Mouse (Mus musculus) megakaryocyte, embryonic 14.5 days (primary cell): Measurements from ENCODE around the gene Surf4. TPM values are rescaled to one million over a fixed set of nuclear protein-coding genes. Genes with fewer than 3 reads are reported as not detected.

Experiments used
- H3K27me3 ChIP-seq: replicated peaks from 2 replicates; pipeline ENCODE3; 2012; ENCODE audit warnings: inconsistent platforms
- H3K36me3 ChIP-seq: replicated peaks from 2 replicates; pipeline ENCODE3; 2012; ENCODE audit warnings: low read length, inconsistent platforms, mixed read lengths
- H3K4me1 ChIP-seq: 2 replicates; pipeline ENCODE4 v1.6.1; 2012; ENCODE audit warnings: inconsistent platforms
- H3K4me3 ChIP-seq: replicated peaks from 2 replicates; pipeline ENCODE3; 2012; ENCODE audit warnings: moderate library complexity, mild to moderate bottlenecking, inconsistent platforms
- H3K9me3 ChIP-seq: 2 replicates; pipeline ENCODE4 v1.6.1; 2012; ENCODE audit warnings: inconsistent platforms
- FLI1 ChIP-seq: IDR thresholded peaks from 2 replicates; pipeline ENCODE4 v1.6.1; 2012; ENCODE audit warnings: low read length, inconsistent platforms, mixed read lengths
- GATA1 ChIP-seq: IDR thresholded peaks from 3 replicates; pipeline ENCODE4 v1.6.1; 2012; ENCODE audit warnings: mixed read lengths, low read length, inconsistent platforms, borderline replicate concordance
- polyA plus RNA-seq: library from polyadenylated mRNA; stranded (reverse); fragments of >175 nt; gene quantifications from 2 replicates; pipeline ENCODE4 v1.2.3, GENCODE M21; 2012; ENCODE audit warnings: low replicate concordance; ENCODE audit not compliant: insufficient read depth

Gene Surf4
- polyA plus RNA-seq, 1 experiment = 144 TPM

- Histone ChIP-seq H3K36me3 (peaks cover 62% of the 10 kb centered on the region), H3K9me3 (no peaks in the 10 kb centered on the region), H3K4me3 (peak overlapping the region; percentile 35), H3K4me1 (peaks cover 87% of the 10 kb centered on the region), H3K27me3 (no peaks in the 10 kb centered on the region)
- TF ChIP-seq FLI1 = no peak
- TF ChIP-seq GATA1 = no peak
Observed at GRCm38 (mm10) chr2:26914148-26914941, 19.4 kb downstream of the Surf4 start.

- no peaks in the 10 kb centered on the region for H3K27me3 ChIP-seq
- peak overlapping the region; percentile 64 for H3K4me3 ChIP-seq
- H3K36me3 ChIP-seq = peaks cover 58% of the 10 kb centered on the region
- peaks cover 87% of the 10 kb centered on the region for H3K4me1 ChIP-seq
- TF ChIP-seq GATA1 = no peak
- TF ChIP-seq FLI1 = no peak
- H3K9me3 ChIP-seq = no peaks in the 10 kb centered on the region
Observed at GRCm38 (mm10) chr2:26913416-26914147, 20.1 kb downstream of the Surf4 start.

GRCm38 (mm10) chr2:26912253-26912770 is 21.4 kb downstream of the Surf4 start:
- Histone ChIP-seq H3K9me3 (no peaks in the 10 kb centered on the region), H3K36me3 (peaks cover 58% of the 10 kb centered on the region), H3K27me3 (no peaks in the 10 kb centered on the region), H3K4me1 (peaks cover 87% of the 10 kb centered on the region), H3K4me3 (peak overlapping the region; percentile 100)
- TF ChIP-seq FLI1 = no peak
- no peak for TF ChIP-seq GATA1

GRCm38 (mm10) chr2:26910994-26911765 is 22.5 kb downstream of the Surf4 start:
- Histone ChIP-seq H3K9me3 (no peaks in the 10 kb centered on the region), H3K27me3 (no peaks in the 10 kb centered on the region), H3K36me3 (peaks cover 67% of the 10 kb centered on the region), H3K4me3 (peak overlapping the region; percentile 100), H3K4me1 (peaks cover 87% of the 10 kb centered on the region)
- TF ChIP-seq GATA1 (no peak), FLI1 (no peak)

GRCm38 (mm10) chr2:26910124-26910993 is 23.4 kb downstream of the Surf4 start, which contains the start of the genes Med22 and Rpl7a:
Gene Med22 (minus strand): TSS chr2:26910677.
Gene Rpl7a (plus strand): TSS chr2:26910764.
- Histone ChIP-seq H3K4me1 (peaks cover 87% of the 10 kb centered on the region), H3K4me3 (peak within 1 kb of the TSS; percentile 100), H3K9me3 (no peaks in the 10 kb centered on the region), H3K36me3 (peaks cover 75% of the 10 kb centered on the region), H3K27me3 (no peaks in the 10 kb centered on the region)
- TF ChIP-seq GATA1 (no peak), FLI1 (no peak)

- Histone ChIP-seq H3K9me3 (no peaks in the 10 kb centered on the region), H3K27me3 (no peaks in the 10 kb centered on the region), H3K4me1 (peaks cover 87% of the 10 kb centered on the region), H3K4me3 (peak overlapping the region; percentile 100), H3K36me3 (peaks cover 78% of the 10 kb centered on the region)
- no peak for TF ChIP-seq FLI1
Observed at GRCm38 (mm10) chr2:26909387-26909784, 24.3 kb downstream of the Surf4 start.

- Histone ChIP-seq H3K4me1 (peaks cover 87% of the 10 kb centered on the region), H3K36me3 (peaks cover 73% of the 10 kb centered on the region), H3K9me3 (no peaks in the 10 kb centered on the region), H3K27me3 (no peaks in the 10 kb centered on the region), H3K4me3 (peak overlapping the region; percentile 100)
- no peak for TF ChIP-seq FLI1
- TF ChIP-seq GATA1 = no peak
Observed at GRCm38 (mm10) chr2:26908710-26909386, 24.9 kb downstream of the Surf4 start.

GRCm38 (mm10) chr2:26907109-26907508 is 26.6 kb downstream of the Surf4 start:
- Histone ChIP-seq H3K27me3 (no peaks in the 10 kb centered on the region), H3K4me3 (no peak overlapping the region), H3K9me3 (no peaks in the 10 kb centered on the region), H3K4me1 (peaks cover 85% of the 10 kb centered on the region), H3K36me3 (peaks cover 56% of the 10 kb centered on the region)
- TF ChIP-seq GATA1 = no peak
- no peak for TF ChIP-seq FLI1
